Mouse (Mus musculus) heart, embryonic 16.5 days (tissue): Measurements from ENCODE around the gene Rock2. TPM values are rescaled to one million over a fixed set of nuclear protein-coding genes. Genes with fewer than 3 reads are reported as not detected.

Experiments used
- ATAC-seq: fragments of 200-750 bp; cut with Nextera tagmentation; replicated peaks from 2 replicates; pipeline ENCODE4 v1.8.0; 2017; ENCODE audit warnings: moderate number of reproducible peaks; ENCODE audit not compliant: insufficient read depth, low FRiP score; ENCODE audit errors: extremely low read depth
- H3K27ac ChIP-seq: fragments of 300-500 bp; sonication (generic); 2 replicates; pipeline ENCODE4 v1.5.1; 2014; ENCODE audit warnings: mild to moderate bottlenecking, low read length, control low read depth, moderate library complexity
- H3K27me3 ChIP-seq: fragments of 300-500 bp; sonication (generic); 2 replicates; pipeline ENCODE4 v1.6.1; 2014; ENCODE audit warnings: low read length, mixed read lengths; ENCODE audit not compliant: control insufficient read depth, insufficient read depth
- H3K36me3 ChIP-seq: fragments of 300-500 bp; sonication (generic); 2 replicates; pipeline ENCODE4 v1.6.1; 2014; ENCODE audit not compliant: control insufficient read depth, insufficient read depth
- H3K4me1 ChIP-seq: fragments of 300-500 bp; sonication (generic); 2 replicates; pipeline ENCODE4 v1.6.1; 2014; ENCODE audit warnings: low read length, mixed read lengths; ENCODE audit not compliant: control insufficient read depth, insufficient read depth
- H3K4me2 ChIP-seq: fragments of 300-500 bp; sonication (generic); 2 replicates; pipeline ENCODE4 v1.6.1; 2014; ENCODE audit warnings: low read depth, mild to moderate bottlenecking, control low read depth, low read length
- H3K4me3 ChIP-seq: fragments of 300-500 bp; sonication (generic); 2 replicates; pipeline ENCODE4 v1.5.1; 2014; ENCODE audit warnings: mild to moderate bottlenecking, control low read depth, low read length
- H3K9ac ChIP-seq: fragments of 300-500 bp; sonication (generic); 2 replicates; pipeline ENCODE4 v1.6.1; 2014; ENCODE audit warnings: low read length, control low read depth
- H3K9me3 ChIP-seq: fragments of 300-500 bp; sonication (generic); replicated peaks from 2 replicates; pipeline ENCODE4 v1.6.1; 2016; ENCODE audit warnings: low read length; ENCODE audit not compliant: control insufficient read depth
- WGBS: fragments of 180-500 bp; shearing (Covaris S2); extraction: QIAGEN DNeasy Blood & Tissue Kit; methylation state at CpG from one replicate; pipeline ENCODE4 v1.1.7; 2014; 5-methylcytosine and 5-hydroxymethylcytosine counted together
- polyA plus RNA-seq: library from polyadenylated mRNA; unstranded; fragments of >200 nt; fragmentation: Nextera tagmentation; extraction: Ambion mirVana; gene quantifications from 2 replicates; pipeline ENCODE4 v1.2.1, GENCODE M21; 2015

Rock2 gene
- polyA plus RNA-seq, 1 experiment from 2014 or later: 16.8 TPM

DNA sequence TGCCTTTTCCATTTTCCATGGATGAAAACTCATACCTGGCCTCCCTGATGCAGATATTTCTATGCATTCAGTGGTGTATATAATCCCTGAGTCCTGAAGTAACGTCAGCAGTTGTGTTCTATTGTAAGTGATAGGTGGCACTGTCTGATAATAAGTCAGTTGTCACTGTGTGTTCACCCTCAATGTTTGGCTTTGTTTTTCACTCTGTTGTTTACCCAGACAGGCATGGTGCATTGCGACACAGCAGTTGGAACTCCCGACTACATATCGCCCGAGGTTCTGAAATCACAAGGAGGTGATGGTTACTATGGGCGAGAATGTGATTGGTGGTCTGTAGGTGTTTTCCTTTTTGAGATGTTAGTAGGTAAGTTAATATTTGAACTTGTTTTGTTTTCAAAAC, 53.5 kb downstream of the Rock2 start:
- ATAC-seq: no peak
- WGBS: 84% methylated on average over 6 of the region's 6 CpGs

DNA sequence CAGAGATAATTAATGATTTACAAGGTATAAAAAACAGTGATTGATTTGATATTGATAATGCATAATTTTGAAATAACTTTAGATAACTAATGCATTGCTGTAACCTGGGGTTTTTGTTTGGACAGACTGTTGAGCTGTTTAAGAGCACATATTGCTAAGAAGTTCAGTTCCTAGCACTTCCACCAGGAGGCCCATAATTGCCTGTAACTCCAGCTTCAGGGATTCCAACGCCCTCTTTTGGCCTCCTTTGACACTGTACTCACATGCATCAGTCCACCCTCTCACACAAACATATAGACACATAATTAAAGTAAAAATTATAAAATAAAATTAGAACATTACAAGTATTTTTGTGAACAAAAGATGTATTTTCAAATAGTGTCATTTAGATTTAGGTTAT, 64.2 kb downstream of the Rock2 start:
- H3K4me1 ChIP-seq: no peaks in the 10 kb centered on the region
- WGBS: 66% methylated on average over 1 of the region's 1 CpGs
- no peak overlapping the region for H3K9ac ChIP-seq
- no peaks in the 10 kb centered on the region for H3K27me3 ChIP-seq
- H3K4me3 ChIP-seq: no peak overlapping the region
- H3K4me2 ChIP-seq: no peak overlapping the region
- ATAC-seq: no peak
- no peak overlapping the region for H3K27ac ChIP-seq
- H3K9me3 ChIP-seq: no peaks in the 10 kb centered on the region
- peaks cover 34% of the 10 kb centered on the region for H3K36me3 ChIP-seq

More for the DNA sequence above, 53.5 kb downstream of the Rock2 start:
- Histone ChIP-seq H3K4me3 (no peak overlapping the region), H3K36me3 (peaks cover 8% of the 10 kb centered on the region), H3K27ac (no peak overlapping the region), H3K4me2 (no peak overlapping the region), H3K9ac (no peak overlapping the region), H3K9me3 (no peaks in the 10 kb centered on the region), H3K27me3 (no peaks in the 10 kb centered on the region), H3K4me1 (no peaks in the 10 kb centered on the region)

DNA sequence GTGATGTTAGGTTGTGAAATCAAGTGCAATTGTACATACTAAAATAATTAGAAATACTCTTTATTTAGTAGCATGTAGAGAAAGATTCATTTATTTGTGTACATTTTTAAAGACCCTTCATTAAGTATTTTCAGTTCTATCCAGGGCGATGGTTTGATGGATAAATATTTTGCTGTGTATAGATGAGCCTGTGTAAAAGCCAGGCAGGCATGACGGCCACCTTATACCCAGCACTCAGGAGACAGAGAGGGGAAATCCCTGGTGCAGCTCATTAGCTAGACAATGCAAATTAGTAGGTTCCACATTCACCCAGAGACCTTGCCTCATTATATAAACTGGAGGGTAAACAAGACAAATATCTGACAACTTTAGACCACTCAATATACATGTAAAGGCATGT, 68.7 kb downstream of the Rock2 start:
- whole genome bisulfite sequencing: 84% methylated on average over 2 of the region's 2 CpGs
- H3K4me1 ChIP-seq: no peaks in the 10 kb centered on the region
- ATAC-seq: no peak
- no peaks in the 10 kb centered on the region for H3K9me3 ChIP-seq
- no peak overlapping the region for H3K9ac ChIP-seq
- peaks cover 33% of the 10 kb centered on the region for H3K36me3 ChIP-seq
- no peak overlapping the region for H3K4me3 ChIP-seq
- H3K27ac ChIP-seq: no peak overlapping the region
- H3K4me2 ChIP-seq: no peak overlapping the region
- H3K27me3 ChIP-seq: no peaks in the 10 kb centered on the region

DNA sequence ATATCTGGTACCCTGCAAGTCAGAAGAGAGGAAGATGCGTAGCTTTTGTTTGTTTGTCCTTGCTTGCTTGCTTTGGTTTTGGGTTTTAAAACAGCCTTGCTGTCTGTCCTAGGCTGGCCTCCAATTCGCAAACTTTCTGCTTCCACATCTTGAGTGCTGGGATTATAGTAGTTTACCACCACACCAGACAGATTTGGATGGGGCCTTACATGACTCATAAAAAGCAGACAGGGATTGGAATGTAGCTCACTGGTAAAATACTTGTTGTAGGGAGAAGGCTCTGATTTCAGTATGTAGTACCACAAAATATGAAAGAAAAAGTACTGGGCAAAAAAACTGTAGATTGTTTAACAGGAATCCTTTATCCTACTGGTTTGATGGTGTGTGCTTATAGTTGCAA, 72.1 kb downstream of the Rock2 start:
- Histone ChIP-seq H3K36me3 (peaks cover 32% of the 10 kb centered on the region), H3K4me1 (no peaks in the 10 kb centered on the region), H3K27me3 (no peaks in the 10 kb centered on the region), H3K4me2 (no peak overlapping the region), H3K4me3 (no peak overlapping the region), H3K9ac (no peak overlapping the region), H3K27ac (no peak overlapping the region), H3K9me3 (no peaks in the 10 kb centered on the region)
- 88% methylated on average over 2 of the region's 2 CpGs for WGBS
- no peak for ATAC-seq

DNA sequence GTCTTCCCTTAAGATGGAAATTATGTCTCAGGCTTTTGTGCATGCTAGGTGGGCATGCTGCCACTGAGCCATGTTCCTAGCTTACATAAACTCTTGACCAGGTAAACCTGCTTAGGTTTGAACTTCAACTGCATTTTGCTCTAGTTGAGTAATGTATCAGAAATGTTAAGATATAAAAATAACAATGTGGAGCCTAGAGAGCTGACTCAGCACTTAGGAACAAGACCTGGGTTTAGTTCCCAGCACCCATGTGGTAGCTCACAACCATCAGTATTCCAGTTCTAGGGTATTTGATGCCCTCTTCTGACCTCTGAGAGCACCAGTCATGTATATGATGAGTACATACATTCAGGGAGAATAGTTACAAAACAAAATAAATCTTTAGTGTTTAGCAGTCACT, 82.4 kb downstream of the Rock2 start:
- Histone ChIP-seq H3K9ac (no peak overlapping the region), H3K36me3 (peaks cover 63% of the 10 kb centered on the region), H3K4me3 (no peak overlapping the region), H3K9me3 (no peaks in the 10 kb centered on the region), H3K27me3 (no peaks in the 10 kb centered on the region), H3K27ac (no peak overlapping the region), H3K4me2 (no peak overlapping the region), H3K4me1 (no peaks in the 10 kb centered on the region)
- ATAC-seq: no peak

DNA sequence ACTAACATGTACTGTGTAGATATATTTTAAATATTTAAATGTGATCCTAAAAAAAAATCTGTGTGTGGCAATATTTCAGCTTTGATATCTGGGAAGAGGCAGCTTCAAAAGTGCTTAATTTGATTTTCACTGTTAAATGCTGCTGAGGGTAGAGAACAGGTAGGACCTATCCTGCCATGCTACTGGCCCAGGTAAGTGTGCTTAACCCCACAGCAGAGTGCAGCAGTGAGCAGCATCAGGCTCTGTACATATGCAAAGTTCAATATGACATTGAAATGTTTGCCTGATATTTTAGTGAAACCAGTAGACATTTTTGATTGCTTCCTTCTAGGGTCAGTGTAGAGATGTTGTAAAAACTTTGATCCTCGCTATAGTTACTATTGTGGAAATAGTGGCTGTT, 91.1 kb downstream of the Rock2 start:
- Histone ChIP-seq H3K4me1 (no peaks in the 10 kb centered on the region), H3K9ac (no peak overlapping the region), H3K27me3 (no peaks in the 10 kb centered on the region), H3K4me2 (no peak overlapping the region), H3K9me3 (no peaks in the 10 kb centered on the region), H3K36me3 (peaks cover 19% of the 10 kb centered on the region), H3K27ac (no peak overlapping the region), H3K4me3 (no peak overlapping the region)
- ATAC-seq: no peak
- 90% methylated on average over 1 of the region's 1 CpGs for WGBS

DNA sequence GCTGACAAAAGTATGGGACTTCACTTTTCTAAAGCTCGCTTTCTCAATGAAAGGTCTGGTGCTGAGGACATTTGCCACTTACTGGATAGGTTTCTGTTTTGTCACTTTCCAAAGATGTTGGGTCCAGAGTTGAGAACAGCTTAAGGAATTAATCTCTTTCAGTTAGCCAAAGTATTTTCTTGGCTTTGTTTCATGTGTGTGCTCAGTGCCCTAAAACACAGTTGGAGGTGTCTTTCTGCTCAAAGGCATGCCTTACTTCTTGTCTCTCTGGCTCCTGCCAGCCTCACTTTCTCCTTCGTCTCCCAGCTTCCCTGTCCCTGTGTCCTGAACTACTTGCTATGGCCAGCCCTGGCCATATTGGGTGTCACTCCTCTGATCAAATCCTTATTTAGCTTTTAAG, 96.7 kb downstream of the Rock2 start:
- ATAC-seq: no peak
- Histone ChIP-seq H3K36me3 (peaks cover 4% of the 10 kb centered on the region; the same call in 1 of the 2 replicates), H3K27me3 (no peaks in the 10 kb centered on the region), H3K4me2 (no peak overlapping the region), H3K9ac (no peak overlapping the region), H3K4me3 (no peak overlapping the region), H3K9me3 (no peaks in the 10 kb centered on the region), H3K27ac (no peak overlapping the region), H3K4me1 (0 out of 2 replicates have a peak, but pooled peaks cover 2% of the 10 kb centered on the region)
- WGBS: 78% methylated on average over 2 of the region's 2 CpGs

DNA sequence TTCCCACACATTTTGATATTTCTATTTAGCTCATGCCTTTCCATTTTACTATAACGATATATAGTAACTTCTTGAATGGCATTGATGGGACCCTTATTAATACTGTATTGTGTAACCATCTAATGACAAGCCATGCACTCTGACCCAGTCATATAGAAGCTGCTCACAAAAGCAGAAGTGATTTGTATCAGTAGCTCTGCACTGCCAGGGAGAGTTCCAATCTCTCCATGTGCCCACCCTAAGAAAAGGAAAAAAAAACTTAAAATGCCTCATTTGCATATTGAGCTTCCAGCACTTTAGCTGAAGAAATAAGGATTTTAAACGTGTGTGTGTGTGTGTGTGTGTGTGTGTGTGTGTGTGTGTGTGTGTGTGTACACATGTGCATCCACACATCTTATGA, 97.7 kb downstream of the Rock2 start:
- Histone ChIP-seq H3K4me1 (0 out of 2 replicates have a peak, but pooled peaks cover 2% of the 10 kb centered on the region), H3K9ac (no peak overlapping the region), H3K4me2 (no peak overlapping the region), H3K4me3 (no peak overlapping the region), H3K9me3 (no peaks in the 10 kb centered on the region), H3K27me3 (no peaks in the 10 kb centered on the region), H3K36me3 (peaks cover 4% of the 10 kb centered on the region; the same call in 1 of the 2 replicates), H3K27ac (no peak overlapping the region)
- 83% methylated on average over 2 of the region's 2 CpGs for WGBS
- no peak for ATAC-seq

DNA sequence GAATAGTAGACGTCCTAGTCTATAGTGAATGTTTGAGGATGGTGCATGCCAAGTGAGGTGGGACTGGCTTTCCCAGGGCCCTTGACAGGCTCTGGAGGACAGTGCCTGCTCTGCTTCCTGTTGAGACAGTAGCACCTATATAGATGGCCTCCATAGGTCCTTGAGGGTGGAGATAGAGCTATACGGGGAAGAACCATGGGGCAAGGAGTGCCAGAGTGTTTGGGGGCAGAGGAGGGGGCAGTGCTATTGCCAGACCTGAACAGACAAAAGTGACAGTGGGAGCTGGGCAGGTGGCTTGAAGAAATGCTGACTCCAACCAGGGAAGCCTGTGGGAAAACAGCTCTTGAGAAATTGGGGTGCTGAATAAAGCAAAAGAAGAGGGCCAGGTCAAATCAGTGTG, 99.6 kb downstream of the Rock2 start:
- H3K27me3 ChIP-seq: no peaks in the 10 kb centered on the region
- H3K9ac ChIP-seq: no peak overlapping the region
- no peak for ATAC-seq
- H3K4me2 ChIP-seq: no peak overlapping the region
- H3K9me3 ChIP-seq: no peaks in the 10 kb centered on the region
- H3K36me3 ChIP-seq: 0 out of 2 replicates have a peak, but pooled peaks cover 2% of the 10 kb centered on the region
- no peak overlapping the region for H3K4me3 ChIP-seq
- H3K4me1 ChIP-seq: peaks cover 7% of the 10 kb centered on the region
- 66% methylated on average over 2 of the region's 2 CpGs for WGBS
- H3K27ac ChIP-seq: no peak overlapping the region

DNA sequence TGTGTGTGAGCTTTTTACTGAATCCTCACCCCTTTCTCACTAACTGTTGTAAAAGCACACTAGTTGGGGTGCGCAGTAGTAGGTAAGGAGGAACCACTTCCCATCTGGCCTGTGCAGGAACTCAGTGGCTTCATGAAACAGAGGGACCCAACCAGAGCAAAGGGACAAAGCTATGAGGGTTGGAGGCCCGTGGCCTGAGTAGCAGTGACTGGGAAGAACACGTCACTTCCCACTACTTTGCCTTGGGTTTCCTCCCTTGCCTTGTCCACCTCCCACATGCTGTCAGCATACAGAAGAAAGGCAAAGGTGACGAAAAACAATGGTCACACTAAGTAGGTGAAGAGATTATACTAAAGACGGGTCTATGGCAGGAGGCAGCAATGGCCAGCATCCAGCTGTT, 101.6 kb downstream of the Rock2 start:
- Histone ChIP-seq H3K27ac (no peak overlapping the region), H3K27me3 (no peaks in the 10 kb centered on the region), H3K9me3 (no peaks in the 10 kb centered on the region), H3K36me3 (no peaks in the 10 kb centered on the region), H3K4me3 (no peak overlapping the region), H3K4me1 (peaks cover 8% of the 10 kb centered on the region), H3K9ac (no peak overlapping the region), H3K4me2 (no peak overlapping the region)
- WGBS: 70% methylated on average over 5 of the region's 5 CpGs
- ATAC-seq: no peak
